Mouse (Mus musculus): ENCODE results near the gene Fam90a1b.
"Not testable (repeated sequence)": the region's sequence is repeated elsewhere in the genome, so short reads cannot be mapped to it uniquely, and the experiment has no call there.

Fam90a1b gene
- long read RNA-seq, experiment 1, result 0 reads
- long read RNA-seq, experiment 2, result 0 reads

DNA sequence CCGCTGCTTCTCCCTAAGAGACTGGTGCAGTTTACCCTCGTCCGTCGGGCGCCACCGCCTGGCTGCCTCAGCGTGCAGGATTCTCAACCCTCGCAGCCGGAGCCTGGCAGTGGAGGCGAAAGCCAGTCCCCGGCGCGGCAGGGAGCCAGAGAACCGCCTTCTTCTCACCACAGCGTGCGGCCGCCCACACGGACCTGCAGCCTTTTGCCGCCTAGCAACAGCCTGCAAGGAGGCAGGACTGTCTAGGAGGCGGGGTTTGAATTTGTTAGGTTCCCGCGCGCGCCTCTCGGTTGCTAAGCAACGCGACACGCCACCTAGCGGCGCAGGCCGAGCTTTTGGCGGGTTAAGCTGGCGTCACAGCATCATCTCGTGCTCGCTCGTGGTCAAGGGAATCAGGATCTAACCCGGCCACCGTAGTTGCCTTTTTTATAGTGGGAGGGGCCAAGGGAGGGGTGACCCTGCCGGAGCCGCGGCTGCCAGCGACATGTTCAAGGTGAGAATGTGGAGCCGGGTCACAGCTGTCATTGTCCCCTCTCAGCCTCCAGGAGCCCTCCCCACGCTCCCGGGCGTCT, at the start of gene Fam90a1b, which contains the start of gene Apoo:
Gene Fam90a1b (minus strand): TSS at position 108 of the 572 bp plus-strand sequence.
Gene Apoo (plus strand): TSS at position 448 of the 572 bp plus-strand sequence.
- intact Hi-C loops (cut with DNase I), result no loop called here

DNA sequence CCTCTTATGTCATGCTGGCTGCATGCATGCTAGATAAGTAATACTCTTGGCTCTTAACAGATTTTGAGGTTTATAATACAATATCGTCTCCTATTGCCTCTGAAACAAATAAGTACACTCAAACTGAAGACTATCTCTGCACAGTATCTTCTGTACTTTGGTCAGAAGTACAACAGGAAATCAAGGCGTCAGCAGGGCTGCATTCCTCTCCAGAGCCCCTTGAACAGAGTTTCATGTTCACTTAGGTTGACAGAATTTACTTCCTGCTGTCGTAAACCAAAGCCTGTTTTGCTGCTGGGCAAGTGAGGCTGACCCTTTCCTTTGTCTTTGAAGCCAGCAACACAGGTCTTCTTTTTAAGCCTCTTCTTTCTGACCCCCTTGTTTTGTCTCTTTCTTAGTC, 42.4 kb upstream of the Fam90a1b start:
- intact Hi-C loops (cut with DNase I), result no loop called here

DNA sequence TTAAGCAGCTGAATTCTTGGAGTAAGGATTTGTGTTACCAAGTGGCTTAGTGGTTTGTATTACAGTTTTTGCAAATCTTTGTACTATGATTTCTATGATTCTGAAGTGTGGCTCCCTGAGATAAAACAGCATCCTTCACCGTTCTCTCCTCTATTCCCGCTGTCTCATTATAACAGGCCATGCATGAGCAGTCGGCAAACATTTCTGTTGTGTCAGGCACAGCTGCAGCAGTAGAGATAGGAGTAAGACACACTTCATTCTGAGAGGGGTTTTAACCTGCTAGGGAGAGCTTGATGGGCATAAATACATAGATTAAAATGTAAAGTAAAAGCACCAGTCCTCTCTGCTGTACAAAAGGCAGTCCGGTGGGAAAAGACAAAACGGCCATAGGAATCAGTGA, 12.2 kb upstream of the Fam90a1b start:
- intact Hi-C loops (cut with DNase I), result no loop called here

DNA sequence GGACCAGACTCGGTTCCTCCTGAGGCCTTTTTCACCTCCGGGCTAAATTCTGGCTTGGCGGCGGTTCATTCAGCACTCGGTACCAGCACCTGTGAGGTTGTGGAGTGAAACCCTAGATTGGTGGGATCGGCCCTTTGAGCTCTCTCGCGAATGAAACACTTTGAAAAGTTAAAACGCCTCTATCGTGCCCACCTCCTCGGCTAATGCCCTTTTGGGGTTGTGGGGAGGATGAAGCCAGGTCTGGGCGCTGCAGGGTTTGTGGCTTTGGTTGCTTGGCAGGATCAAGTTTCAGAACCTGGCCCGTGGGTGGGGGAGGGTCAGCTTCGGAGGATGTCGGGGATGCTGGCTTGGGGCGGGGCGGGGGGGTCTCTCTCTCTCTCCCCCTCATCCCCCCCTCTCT, 671 bp upstream of the Fam90a1b start:
- intact Hi-C loops (cut with DNase I), result no loop called here

DNA sequence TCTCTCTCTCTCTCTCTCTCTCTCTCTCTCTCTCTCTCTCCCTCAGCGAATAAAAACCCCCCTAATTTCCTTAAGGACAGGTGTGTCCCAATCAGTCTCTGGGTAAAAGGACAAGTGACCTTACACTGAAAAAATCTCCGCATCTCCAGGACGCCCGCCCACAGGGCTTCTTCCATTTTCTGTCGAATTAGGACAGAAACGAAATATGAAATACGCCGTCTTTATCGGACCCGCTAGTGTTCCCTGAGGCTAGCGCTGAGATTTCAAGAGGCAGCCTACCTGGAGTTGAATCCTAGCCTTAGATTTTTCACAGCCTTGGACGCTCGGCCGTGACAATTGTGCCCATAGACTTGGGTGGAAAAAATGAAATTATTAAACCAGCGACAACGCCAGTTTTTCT, 548 bp downstream of the Fam90a1b start:
- intact Hi-C loops (cut with DNase I), result no loop called here

DNA sequence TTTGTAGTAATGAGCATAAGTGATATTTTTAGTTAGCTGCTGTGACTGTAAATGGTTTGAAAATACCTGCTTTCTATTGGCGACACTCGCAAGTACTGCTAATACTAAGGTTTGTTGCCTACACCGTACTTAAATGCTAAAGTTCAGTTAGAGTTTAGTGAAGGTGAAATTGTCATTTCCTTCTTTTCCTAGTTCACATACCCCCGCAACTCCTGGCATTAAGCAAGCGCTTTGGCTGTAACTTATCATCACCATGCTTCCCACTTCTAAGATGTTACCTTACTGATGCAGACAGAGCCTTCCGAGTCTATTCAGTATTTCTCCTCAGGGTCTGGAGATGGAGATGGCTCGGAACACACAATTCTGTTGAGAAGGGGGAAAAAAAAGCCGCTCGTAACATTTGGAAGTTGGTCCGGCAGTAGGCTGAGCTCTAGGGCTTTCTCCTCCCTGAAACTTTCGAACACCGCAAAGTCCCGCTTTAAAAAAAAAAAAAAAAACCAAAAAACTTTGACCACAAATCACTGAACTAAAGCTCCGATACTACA, 1.1 kb downstream of the Fam90a1b start:
- intact Hi-C loops (cut with DNase I), result no loop called here

DNA sequence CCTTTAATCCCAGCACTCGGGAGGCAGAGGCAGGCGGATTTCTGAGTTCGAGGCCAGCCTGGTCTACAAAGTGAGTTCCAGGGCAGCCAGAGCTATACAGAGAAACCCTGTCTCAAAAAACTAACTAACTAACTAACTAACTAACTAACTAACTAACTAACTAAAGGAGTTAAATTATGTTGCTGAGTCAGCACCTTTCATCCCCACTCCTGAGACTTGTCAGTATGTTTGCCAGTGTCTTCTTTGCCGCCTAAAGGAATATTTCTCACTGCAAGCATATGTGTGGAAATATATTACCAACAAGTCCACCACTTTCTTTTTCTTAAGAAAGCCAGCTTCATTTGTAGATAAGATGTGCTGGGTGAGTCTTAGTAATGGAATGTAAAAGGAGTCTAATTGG, 22.9 kb downstream of the Fam90a1b start:
- intact Hi-C loops (cut with DNase I), result not testable (repeated sequence)

DNA sequence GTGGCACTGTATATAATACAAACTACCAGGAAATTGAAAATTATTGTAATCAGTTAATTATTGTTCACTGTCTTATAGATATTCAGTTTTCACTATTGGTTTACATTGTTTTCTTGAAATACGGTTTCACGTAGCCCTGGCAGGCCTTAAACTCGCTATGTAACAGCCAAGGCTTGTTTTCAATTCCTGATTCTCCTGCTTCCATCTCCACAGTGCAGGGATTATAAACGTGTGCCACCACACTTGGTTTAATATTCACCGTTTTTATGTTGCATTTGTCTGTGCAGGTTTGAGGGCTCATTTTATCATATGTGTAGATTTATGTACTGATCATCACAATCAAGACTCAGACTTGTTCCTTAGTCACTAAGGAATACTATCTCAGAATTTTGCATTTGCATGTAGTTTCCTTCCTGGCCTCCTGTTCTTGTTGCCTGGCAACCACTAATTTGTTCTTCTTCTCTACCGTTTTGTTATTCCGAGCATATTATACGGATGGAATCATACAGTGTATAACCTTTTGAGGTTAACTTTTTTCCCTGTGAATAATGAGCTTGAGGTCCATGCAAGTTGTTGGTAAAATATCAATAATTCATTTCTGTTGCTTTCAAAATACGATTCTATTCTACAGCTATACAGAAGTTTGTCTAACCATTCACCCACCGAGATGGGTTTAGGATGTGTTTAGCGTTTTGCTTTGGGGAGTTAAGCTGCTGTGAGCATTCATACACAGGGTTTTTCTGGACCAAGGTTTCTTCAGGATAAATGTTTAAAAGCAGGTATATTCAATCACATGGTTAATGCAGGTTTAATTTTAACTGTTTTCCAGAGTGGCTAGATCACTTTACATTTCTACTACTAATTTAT, 45.3 kb downstream of the Fam90a1b start:
- intact Hi-C loops (cut with DNase I), result no loop called here

Small RNA genes lying within 50 kb of the gene (microRNA-seq; reads per million reads assigned to microRNA genes)
- gene Gm44477, result 0 reads per million in 2 experiments
